Mouse (Mus musculus): ENCODE data around the gene Rdh13.
A peak's percentile ranks its signal among the peaks of the same experiment; 100 is the strongest.

The Rdh13 gene

GRCm38 (mm10) chr7:4431548-4431947, 13.9 kb downstream of the Rdh13 start:
- peak; percentile 91 for DNase-seq

- peak; percentile 71 for DNase-seq
These were observed 15.1 kb downstream of the Rdh13 start for GRCm38 (mm10) chr7:4430246-4430844.

- peak; percentile 98 for DNase-seq
These were observed 18.1 kb downstream of the Rdh13 start for GRCm38 (mm10) chr7:4427161-4427912.

- DNase-seq: peak; percentile 17
These were observed 25.2 kb downstream of the Rdh13 start for GRCm38 (mm10) chr7:4420230-4420629.

GRCm38 (mm10) chr7:4419681-4420080, 25.8 kb downstream of the Rdh13 start:
- peak; percentile 52 for DNase-seq

- peak; percentile 75 for DNase-seq
These were observed 33.0 kb downstream of the Rdh13 start for GRCm38 (mm10) chr7:4412406-4412805.

GRCm38 (mm10) chr7:4397730-4398129, 47.7 kb downstream of the Rdh13 start, which contains the start of gene Gp6:
Gene Gp6 (minus strand): TSS chr7:4397744.
- no peak for DNase-seq
